24 mouse cellular contexts compared by ENCODE assay signal in the genomic region with DNA sequence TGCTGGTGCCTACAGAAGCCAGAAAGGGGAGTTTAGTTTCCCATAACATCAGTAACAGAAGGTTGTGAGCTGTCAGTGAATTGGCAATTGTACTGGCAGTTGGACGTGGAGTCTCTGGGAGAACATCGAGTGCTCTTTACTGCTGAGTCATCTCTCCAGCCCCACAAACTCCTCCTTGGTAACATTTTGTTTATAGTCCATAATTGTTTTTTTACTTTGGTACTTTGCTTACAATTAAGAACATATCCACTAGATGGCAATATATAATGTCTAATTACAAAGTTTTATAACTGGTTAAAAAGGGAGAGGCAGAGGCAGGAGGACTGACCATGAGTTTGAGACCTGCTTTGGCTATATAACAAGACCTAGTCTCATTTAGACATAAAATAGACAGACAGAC.
A peak's percentile ranks its signal among the peaks of the same experiment; 100 is the strongest.
DNase-seq lines count a peak whose midpoint lies in the region; ATAC-seq and TF ChIP-seq lines count a peak whose summit lies in the region.
"Had no signal": no experiment of that assay in that cellular context is flagged by ENCODE, and none has a peak within 500 bp of the region (broad histone marks: within the 10 kb centered on the region; RNA-seq: fewer than 3 reads in every experiment).

No protein-coding gene starts in this region.

- DNase-seq in liver, postnatal 0 days = no peak
- DNase-seq in ES-E14 (ENCODE audit: low read depth, low spot score) = no peak
- DNase-seq in thymus, postnatal 14 days = no peak
- DNase-seq: adrenal gland, postnatal 14 days; cerebellum, adult 2 months; cerebellum, postnatal 10 days; embryo, embryonic 11 days; gastrocnemius, postnatal 36 days; heart, adult 18-20 months; heart, postnatal 14 days; kidney, adult 2 months had no signal

- no peak overlapping the region for H3K4me2 ChIP-seq in liver, postnatal 0 days (ENCODE audit: low read depth, low read length)
- no peak overlapping the region for H3K4me2 ChIP-seq in liver, embryonic 12.5 days
- no peak overlapping the region for H3K4me2 ChIP-seq in hindbrain, embryonic 13.5 days
- H3K4me2 ChIP-seq: embryonic facial prominence, embryonic 15.5 days; forebrain, embryonic 13.5 days; heart, embryonic 11.5 days; heart, embryonic 15.5 days; hindbrain, embryonic 15.5 days had no signal

- no peak for TF ChIP-seq EP300 in liver, postnatal 0 days (IDR thresholded peaks at IDR 0.05; ENCODE audit: low read depth)

- in situ Hi-C loops in ES-E14 (cut with MboI; ENCODE audit: low sequenced_read_pairs in 2 of 2, unreplicated experiment in 2 of 2) = no loop called here

- WGBS in liver, postnatal 0 days (ENCODE audit: insufficient replicate concordance) = 56% methylated on average over 2 of the region's 2 CpGs
- 47% methylated on average over 2 of the region's 2 CpGs for WGBS in liver, embryonic 12.5 days (ENCODE audit: insufficient replicate concordance)
- WGBS in hindbrain, embryonic 13.5 days = 88% methylated on average over 2 of the region's 2 CpGs

- H3K4me1 ChIP-seq in liver, postnatal 0 days (ENCODE audit: insufficient read depth) = no peaks in the 10 kb centered on the region
- no peaks in the 10 kb centered on the region for H3K4me1 ChIP-seq in liver, embryonic 12.5 days
- H3K4me1 ChIP-seq in ES-E14 (ENCODE audit: control insufficient read depth in 2 of 2, insufficient read depth in 2 of 2, low read length in 2 of 2, poor library complexity in 1 of 2) = no peaks in the 10 kb centered on the region
- H3K4me1 ChIP-seq in hindbrain, embryonic 13.5 days (replicated peaks) = no peaks in the 10 kb centered on the region
- H3K4me1 ChIP-seq: embryonic facial prominence, embryonic 15.5 days; forebrain, embryonic 13.5 days; heart, embryonic 15.5 days; hindbrain, embryonic 15.5 days had no signal

- H3K36me3 ChIP-seq in liver, postnatal 0 days (replicated peaks; ENCODE audit: insufficient read depth, low read length) = no peaks in the 10 kb centered on the region
- H3K36me3 ChIP-seq in liver, embryonic 12.5 days = no peaks in the 10 kb centered on the region
- H3K36me3 ChIP-seq in ES-E14 (ENCODE audit: control insufficient read depth, insufficient read depth, low read length, poor library complexity, severe bottlenecking) = no peaks in the 10 kb centered on the region
- H3K36me3 ChIP-seq in hindbrain, embryonic 13.5 days = no peaks in the 10 kb centered on the region
- H3K36me3 ChIP-seq: embryonic facial prominence, embryonic 15.5 days; heart, embryonic 15.5 days; hindbrain, embryonic 15.5 days had no signal

- ATAC-seq in liver, postnatal 0 days = peak; percentile 43; the same call in 1 of the 2 replicates
- no peak for ATAC-seq in liver, embryonic 12.5 days
- peak; percentile 36; the same call in 1 of the 2 replicates for ATAC-seq in common myeloid progenitor, adult 5-6 weeks (replicated peaks; ENCODE audit: low read depth, poor library complexity, severe bottlenecking)
- ATAC-seq in megakaryocyte-erythroid progenitor cell, adult 5-6 weeks (replicated peaks; ENCODE audit: low FRiP score, low TSS enrichment, poor library complexity, severe bottlenecking) = peak; percentile 85
- no peak for ATAC-seq in cerebellum, adult (ENCODE audit: insufficient number of reproducible peaks, low FRiP score, low TSS enrichment)
- no peak for ATAC-seq in hindbrain, embryonic 13.5 days (ENCODE audit: low FRiP score)
- ATAC-seq: activated CD4-positive, CD25-positive, alpha-beta regulatory T cell, adult 4 months; forebrain, embryonic 13.5 days; intestine, embryonic 16.5 days; Patski had no signal

- no peak overlapping the region for H3K9ac ChIP-seq in liver, postnatal 0 days (replicated peaks)
- no peak overlapping the region for H3K9ac ChIP-seq in liver, embryonic 12.5 days
- H3K9ac ChIP-seq in ES-E14 (ENCODE audit: insufficient read depth, low read depth, low read length, poor library complexity, severe bottlenecking) = no peak overlapping the region
- no peak overlapping the region for H3K9ac ChIP-seq in hindbrain, embryonic 13.5 days
- H3K9ac ChIP-seq: embryonic facial prominence, embryonic 15.5 days; forebrain, embryonic 13.5 days; heart, embryonic 15.5 days; hindbrain, embryonic 15.5 days had no signal

- no peak for TF ChIP-seq CTCF in liver, postnatal 0 days (IDR thresholded peaks at IDR 0.05; ENCODE audit: low read depth)

- H3K27me3 ChIP-seq in liver, postnatal 0 days (ENCODE audit: insufficient read depth, low read length) = no peaks in the 10 kb centered on the region
- H3K27me3 ChIP-seq in liver, embryonic 12.5 days (replicated peaks) = no peaks in the 10 kb centered on the region
- H3K27me3 ChIP-seq in hindbrain, embryonic 13.5 days = no peaks in the 10 kb centered on the region
- H3K27me3 ChIP-seq: embryonic facial prominence, embryonic 15.5 days; forebrain, embryonic 13.5 days; heart, embryonic 15.5 days; hindbrain, embryonic 15.5 days; Patski had no signal

- no peak overlapping the region for H3K4me3 ChIP-seq in liver, postnatal 0 days (ENCODE audit: low read depth, low read length)
- no peak overlapping the region for H3K4me3 ChIP-seq in liver, embryonic 12.5 days
- H3K4me3 ChIP-seq in ES-E14 (ENCODE audit: insufficient read depth in 1 of 2, low read depth in 1 of 2, low read length in 2 of 2, poor library complexity in 1 of 2, severe bottlenecking in 1 of 2) = no peak overlapping the region
- H3K4me3 ChIP-seq in hindbrain, embryonic 13.5 days = no peak overlapping the region
- H3K4me3 ChIP-seq: embryonic facial prominence, embryonic 15.5 days; forebrain, embryonic 13.5 days; heart, embryonic 15.5 days; hindbrain, embryonic 15.5 days had no signal

- no peak overlapping the region for H3K27ac ChIP-seq in liver, postnatal 0 days (ENCODE audit: low read depth)
- no peak overlapping the region for H3K27ac ChIP-seq in liver, embryonic 12.5 days
- no peak overlapping the region for H3K27ac ChIP-seq in ES-E14 (ENCODE audit: insufficient read depth, low read depth, low read length, poor library complexity, severe bottlenecking)
- H3K27ac ChIP-seq in hindbrain, embryonic 13.5 days = no peak overlapping the region
- H3K27ac ChIP-seq: embryonic facial prominence, embryonic 15.5 days; forebrain, embryonic 13.5 days; heart, embryonic 15.5 days; hindbrain, embryonic 15.5 days had no signal

- no peaks in the 10 kb centered on the region for H3K9me3 ChIP-seq in liver, postnatal 0 days (ENCODE audit: low read length)
- H3K9me3 ChIP-seq in liver, embryonic 12.5 days (replicated peaks) = no peaks in the 10 kb centered on the region
- H3K9me3 ChIP-seq in ES-E14 (ENCODE audit: control insufficient read depth, insufficient read depth, low read depth, low read length) = no peaks in the 10 kb centered on the region
- H3K9me3 ChIP-seq in hindbrain, embryonic 13.5 days = no peaks in the 10 kb centered on the region
- H3K9me3 ChIP-seq: embryonic facial prominence, embryonic 15.5 days; forebrain, embryonic 13.5 days; heart, embryonic 15.5 days; hindbrain, embryonic 15.5 days had no signal

TF ChIP-seq in ES-E14, 5 proteins besides CTCF, POLR2A, EP300 and RAD21:
- TF ChIP-seq ZC3H11A (IDR thresholded peaks at IDR 0.05; ENCODE audit: borderline replicate concordance, low read depth, low read length) (no peak), MAFK (IDR thresholded peaks at IDR 0.05; ENCODE audit: insufficient read depth, low read depth, low read length) (peak; percentile 49; the same call in 1 of the 2 replicates)

Comparison
In these comparisons a context has a peak if more than half of its experiments do, and no peak if none do; other contexts are left out.
1. ATAC-seq: peak in liver, postnatal 0 days (single experiment), common myeloid progenitor, adult 5-6 weeks (single experiment) and megakaryocyte-erythroid progenitor cell, adult 5-6 weeks (single experiment); none in liver, embryonic 12.5 days (single experiment), cerebellum, adult (single experiment) and hindbrain, embryonic 13.5 days (single experiment).